Mouse (Mus musculus): ENCODE measurements at regions not wholly inside any gene's neighbourhood (a gene's known extent, or its start where the extent isn't known, plus 50 kb on each side); places are given as distances from the start of the nearest gene placed in this dataset.

GRCm38 (mm10) chr4:84101923-84102322 lies 573.2 kb downstream of the Bnc2 start:
- no peak for DNase-seq (ENCODE audit: low spot score in 2 of 2)

GRCm38 (mm10) chr4:84102736-84103135 lies 572.3 kb downstream of the Bnc2 start:
- DNase-seq (ENCODE audit: low spot score in 2 of 2) = no peak

- DNase-seq (ENCODE audit: low spot score in 2 of 2) = no peak
These were observed 566.5 kb downstream of the Bnc2 start for GRCm38 (mm10) chr4:84108592-84108991.

GRCm38 (mm10) chr4:84109771-84110503 lies 565.1 kb downstream of the Bnc2 start:
- DNase-seq (ENCODE audit: low spot score in 2 of 2) = no peak

GRCm38 (mm10) chr4:84114162-84115040 lies 560.7 kb downstream of the Bnc2 start:
- DNase-seq (ENCODE audit: low spot score in 2 of 2) = no peak

GRCm38 (mm10) chr4:84118284-84118919 lies 556.7 kb downstream of the Bnc2 start:
- no peak for DNase-seq (ENCODE audit: low spot score in 2 of 2)

GRCm38 (mm10) chr4:84119616-84120015 lies 555.5 kb downstream of the Bnc2 start:
- DNase-seq (ENCODE audit: low spot score in 2 of 2) = no peak

GRCm38 (mm10) chr4:84120330-84120729 lies 554.7 kb downstream of the Bnc2 start:
- no peak for DNase-seq (ENCODE audit: low spot score in 2 of 2)

GRCm38 (mm10) chr4:84121442-84121841 lies 553.6 kb downstream of the Bnc2 start:
- DNase-seq (ENCODE audit: low spot score in 2 of 2) = no peak

GRCm38 (mm10) chr4:84126400-84126799 lies 548.7 kb downstream of the Bnc2 start:
- no peak for DNase-seq (ENCODE audit: low spot score in 2 of 2)

GRCm38 (mm10) chr4:84127380-84127779 lies 547.7 kb downstream of the Bnc2 start:
- DNase-seq (ENCODE audit: low spot score in 2 of 2) = no peak

- DNase-seq (ENCODE audit: low spot score in 2 of 2) = no peak
These were observed 544.1 kb downstream of the Bnc2 start for GRCm38 (mm10) chr4:84130840-84131547.

- no peak for DNase-seq (ENCODE audit: low spot score in 2 of 2)
These were observed 539.3 kb downstream of the Bnc2 start for GRCm38 (mm10) chr4:84135740-84136139.

GRCm38 (mm10) chr4:84137171-84137919 lies 537.7 kb downstream of the Bnc2 start:
- DNase-seq (ENCODE audit: low spot score in 2 of 2) = no peak

GRCm38 (mm10) chr4:84149149-84150050 lies 525.7 kb downstream of the Bnc2 start:
- no peak for DNase-seq (ENCODE audit: low spot score in 2 of 2)

- DNase-seq (ENCODE audit: low spot score in 2 of 2) = no peak
These were observed 524.4 kb downstream of the Bnc2 start for GRCm38 (mm10) chr4:84150698-84151097.

GRCm38 (mm10) chr4:84151247-84151646 lies 523.8 kb downstream of the Bnc2 start:
- no peak for DNase-seq (ENCODE audit: low spot score in 2 of 2)

GRCm38 (mm10) chr4:84151971-84152450 lies 523.1 kb downstream of the Bnc2 start:
- DNase-seq (ENCODE audit: low spot score in 2 of 2) = no peak

- DNase-seq (ENCODE audit: low spot score in 2 of 2) = no peak
These were observed 521.5 kb downstream of the Bnc2 start for GRCm38 (mm10) chr4:84153571-84153970.
